Mouse (Mus musculus) layer of hippocampus, adult 11-12 months (tissue): Measurements from ENCODE around the gene Vwa8.

Experiments used
- DNase-seq: peaks from one replicate; pipeline ENCODE4 v3.0.0; 2022; ENCODE audit warnings: low spot score

Gene Vwa8

DNA sequence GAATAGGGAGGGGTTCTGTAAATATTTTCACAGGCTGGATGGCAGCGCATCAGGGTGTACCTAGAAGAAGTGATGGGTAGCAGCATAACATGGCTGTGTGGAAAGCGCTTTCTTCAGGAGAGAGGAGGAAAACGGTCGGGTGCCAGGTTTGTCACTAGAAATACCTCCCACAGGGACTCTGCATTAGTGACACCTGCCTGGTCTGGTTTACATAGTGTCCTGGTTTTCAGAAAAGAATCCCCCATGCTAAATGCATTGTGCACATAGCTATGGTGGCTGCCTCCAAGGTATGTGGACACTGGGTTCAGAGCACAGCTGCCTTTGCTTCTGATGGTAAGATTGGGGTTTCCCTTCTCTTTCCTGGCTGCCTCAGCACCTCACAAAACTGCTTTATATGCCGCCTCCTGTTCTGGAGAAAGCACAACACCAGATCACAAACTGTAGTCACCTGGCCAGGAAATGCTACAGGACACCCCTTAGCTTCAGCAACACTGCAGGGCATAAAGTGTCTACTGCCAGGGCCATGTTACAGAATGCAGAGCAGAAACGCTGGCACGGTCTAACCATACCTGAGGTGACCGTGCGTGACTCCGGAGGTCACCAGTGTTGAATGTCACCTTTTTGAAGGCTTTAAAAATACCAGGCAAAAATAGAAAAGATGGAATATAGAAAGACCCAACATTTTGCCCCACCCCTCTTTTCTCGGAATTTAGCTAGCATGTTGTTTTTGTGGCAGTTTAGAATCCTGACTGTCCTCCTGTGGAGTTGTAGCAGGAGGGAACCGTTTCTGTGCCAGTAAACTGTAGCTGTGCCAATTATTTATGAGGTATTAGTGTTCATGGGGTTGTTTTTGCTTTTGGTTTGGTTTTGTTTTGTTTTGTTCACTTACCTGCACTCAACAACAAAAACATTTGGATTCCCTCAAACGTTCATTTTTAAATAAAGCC lies 295.7 kb downstream of the Vwa8 start:
- no peak for DNase-seq

GRCm38 (mm10) chr14:79151711-79152110 lies 302.9 kb downstream of the Vwa8 start:
- no peak for DNase-seq

GRCm38 (mm10) chr14:79153896-79154295 lies 305.0 kb downstream of the Vwa8 start:
- DNase-seq = no peak

DNA sequence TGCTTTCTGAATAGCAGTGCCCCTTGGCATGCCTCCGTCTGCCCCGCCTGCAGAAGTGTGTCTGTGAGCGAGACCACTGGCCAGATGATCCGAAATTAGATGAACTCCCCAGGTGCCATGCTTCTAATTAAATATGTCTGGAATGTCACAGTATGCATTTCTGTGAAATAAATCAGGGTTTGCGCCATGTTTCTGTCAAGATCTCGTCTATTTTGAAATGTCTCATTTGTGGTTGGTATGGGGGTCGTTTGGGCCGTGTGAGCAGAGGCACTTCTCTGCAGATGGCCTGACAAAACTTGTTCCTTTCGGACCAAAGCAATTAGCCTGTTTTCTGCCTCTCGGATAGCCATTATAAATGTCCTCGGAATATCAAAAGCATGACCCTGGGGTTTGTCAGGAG lies 306.1 kb downstream of the Vwa8 start:
- no peak for DNase-seq

DNA sequence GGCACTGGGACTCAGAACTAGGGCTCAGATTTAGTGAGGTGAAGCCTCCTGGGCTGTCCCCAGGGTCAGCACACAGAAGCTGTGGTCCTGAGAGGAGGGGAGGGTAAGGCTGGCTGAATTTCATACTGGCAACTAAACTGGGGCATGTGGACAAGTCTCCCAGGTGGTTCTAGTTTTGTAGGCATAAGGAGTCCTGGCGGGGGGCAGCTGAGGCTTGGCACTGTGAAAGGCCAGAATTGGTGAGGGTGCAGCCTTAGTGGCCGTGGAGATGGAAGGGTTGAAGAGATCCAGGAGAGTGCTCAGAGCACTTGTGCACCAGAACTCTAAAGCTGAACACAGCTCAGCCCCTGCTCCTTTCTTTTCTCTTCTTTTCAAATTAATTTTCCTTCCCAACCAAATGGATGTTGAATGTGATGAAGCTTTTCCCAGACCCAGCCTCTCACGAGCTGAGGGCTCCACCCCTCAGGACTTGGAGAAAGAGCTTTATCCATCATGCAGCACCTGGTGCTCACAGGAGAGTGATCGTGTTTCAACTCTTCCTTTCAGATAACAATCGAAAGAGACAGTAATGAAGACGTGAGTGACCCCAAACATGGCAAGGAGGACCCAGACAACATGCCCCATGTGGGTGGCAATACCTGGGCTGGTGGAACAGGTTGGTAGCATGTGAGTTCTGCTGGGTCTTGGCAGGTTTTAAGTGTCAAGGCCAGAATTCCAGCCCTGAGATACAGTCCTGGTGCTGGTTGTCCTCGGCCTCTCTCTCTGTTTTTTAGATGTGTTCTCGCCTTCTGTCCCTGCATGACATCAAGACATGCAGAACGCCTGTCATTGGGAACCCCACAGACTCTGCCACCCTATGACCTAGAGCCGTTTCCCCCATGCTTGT lies 307.9 kb downstream of the Vwa8 start:
- no peak for DNase-seq

GRCm38 (mm10) chr14:79157451-79158218 lies 308.8 kb downstream of the Vwa8 start:
- no peak for DNase-seq

DNA sequence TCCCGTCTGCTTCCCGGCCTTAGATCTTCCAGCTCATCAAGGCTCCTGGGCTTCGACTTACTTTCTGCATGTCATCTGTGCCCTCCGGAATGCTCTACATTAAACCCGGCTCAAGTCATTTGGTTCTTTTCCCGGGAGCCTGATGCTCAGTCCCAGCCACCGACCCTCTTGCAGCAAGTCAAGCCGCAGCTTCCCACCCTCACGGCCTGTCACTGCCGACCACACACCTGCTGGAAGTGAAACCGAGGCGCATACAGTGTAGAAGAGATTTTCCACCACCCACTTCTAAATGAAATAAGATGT lies 309.3 kb downstream of the Vwa8 start:
- no peak for DNase-seq

DNA sequence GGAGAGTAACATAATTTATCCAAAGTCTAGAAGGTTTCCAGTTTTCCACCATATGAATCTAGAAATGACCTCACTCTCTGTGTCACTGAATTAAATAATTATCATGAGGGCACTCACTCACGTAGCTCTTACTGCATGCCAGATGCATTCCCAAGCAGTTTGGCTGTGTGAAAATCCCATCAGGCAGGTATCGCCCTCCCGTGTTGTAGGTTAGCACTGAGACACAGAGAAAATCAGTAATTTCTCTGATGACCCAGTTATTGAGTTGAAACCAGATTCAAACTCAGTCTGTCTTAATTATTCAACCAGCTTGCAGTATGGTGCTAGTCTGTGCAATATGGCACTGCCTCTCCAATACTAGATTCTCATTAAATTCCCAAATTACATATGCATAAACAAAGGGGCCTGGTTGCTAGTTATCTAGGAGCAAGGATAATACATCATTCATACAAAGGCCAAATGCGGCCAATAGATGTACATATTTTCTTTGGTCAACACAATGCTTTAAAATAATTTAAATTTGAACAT lies 309.9 kb downstream of the Vwa8 start:
- DNase-seq = no peak

GRCm38 (mm10) chr14:79159451-79159850 lies 310.6 kb downstream of the Vwa8 start:
- DNase-seq = no peak

DNA sequence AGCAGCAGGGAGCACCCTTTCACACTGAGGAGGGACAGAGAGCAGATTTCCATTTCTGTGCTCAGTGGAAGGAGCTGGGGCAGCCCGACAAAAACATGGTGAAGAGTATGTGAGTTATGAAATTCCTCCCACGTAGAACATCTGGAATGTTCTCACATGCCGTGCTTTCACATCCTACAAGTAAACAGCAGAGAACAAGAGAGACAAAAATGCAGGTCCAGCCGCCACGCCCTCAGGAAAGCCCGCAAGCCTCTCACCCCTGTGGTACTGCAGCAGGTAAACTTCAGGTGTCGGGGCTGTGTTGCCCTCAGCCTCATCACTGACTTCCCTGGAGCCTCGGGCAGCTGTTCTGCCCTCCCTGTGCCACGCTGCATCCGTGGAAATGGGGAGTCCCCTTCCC lies 311.6 kb downstream of the Vwa8 start:
- no peak for DNase-seq

GRCm38 (mm10) chr14:79160966-79161365 lies 312.1 kb downstream of the Vwa8 start:
- DNase-seq = no peak

- no peak for DNase-seq
Measured at GRCm38 (mm10) chr14:79161741-79162140, 312.9 kb downstream of the Vwa8 start.

DNA sequence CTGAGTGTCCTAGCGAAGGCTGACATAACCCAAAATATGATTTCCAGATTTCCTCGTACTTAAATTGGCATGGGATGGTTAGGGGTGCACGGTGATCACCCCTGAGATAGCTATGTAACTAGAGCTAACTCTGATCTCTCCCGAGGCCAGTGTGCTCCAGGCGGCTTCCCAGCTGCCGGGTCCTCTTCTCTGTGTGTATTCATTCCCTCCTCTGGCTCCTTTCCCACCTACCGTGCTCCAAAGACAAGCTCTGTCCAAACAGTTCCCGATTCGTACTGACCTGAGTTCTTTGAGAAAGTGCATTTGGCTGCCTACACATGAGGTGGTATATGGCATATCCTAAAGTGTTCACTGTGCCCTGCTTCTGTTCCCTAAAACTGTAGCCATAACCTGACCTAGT lies 313.8 kb downstream of the Vwa8 start:
- no peak for DNase-seq

DNA sequence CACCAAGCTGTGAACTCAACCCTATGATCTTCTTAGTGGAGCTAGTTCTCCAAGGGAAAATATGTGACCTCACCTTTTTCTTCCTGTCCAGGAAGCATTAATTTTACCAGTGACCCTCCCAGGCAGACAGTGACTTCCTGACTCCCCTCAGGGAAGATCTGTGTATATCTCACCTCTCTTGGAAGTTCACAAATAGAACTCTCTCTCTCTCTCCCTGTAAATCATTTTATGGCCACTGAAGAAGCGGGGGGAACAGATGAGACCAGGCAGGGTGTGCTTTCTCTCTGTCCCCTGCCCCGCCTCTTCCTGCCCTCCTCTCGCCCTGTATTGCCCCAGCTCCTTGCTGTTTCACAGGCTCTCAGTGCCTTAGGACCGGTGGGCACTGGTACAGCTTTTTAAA lies 315.5 kb downstream of the Vwa8 start:
- DNase-seq = no peak

- DNase-seq = no peak
Measured at GRCm38 (mm10) chr14:79164925-79165324, 316.1 kb downstream of the Vwa8 start.

GRCm38 (mm10) chr14:79174526-79174925 lies 325.7 kb downstream of the Vwa8 start:
- peak; percentile 1 for DNase-seq

- DNase-seq = peak; percentile 4
Measured at GRCm38 (mm10) chr14:79177754-79178153, 328.9 kb downstream of the Vwa8 start.

- DNase-seq = peak; percentile 2
Measured at GRCm38 (mm10) chr14:79178247-79178646, 329.4 kb downstream of the Vwa8 start.

DNA sequence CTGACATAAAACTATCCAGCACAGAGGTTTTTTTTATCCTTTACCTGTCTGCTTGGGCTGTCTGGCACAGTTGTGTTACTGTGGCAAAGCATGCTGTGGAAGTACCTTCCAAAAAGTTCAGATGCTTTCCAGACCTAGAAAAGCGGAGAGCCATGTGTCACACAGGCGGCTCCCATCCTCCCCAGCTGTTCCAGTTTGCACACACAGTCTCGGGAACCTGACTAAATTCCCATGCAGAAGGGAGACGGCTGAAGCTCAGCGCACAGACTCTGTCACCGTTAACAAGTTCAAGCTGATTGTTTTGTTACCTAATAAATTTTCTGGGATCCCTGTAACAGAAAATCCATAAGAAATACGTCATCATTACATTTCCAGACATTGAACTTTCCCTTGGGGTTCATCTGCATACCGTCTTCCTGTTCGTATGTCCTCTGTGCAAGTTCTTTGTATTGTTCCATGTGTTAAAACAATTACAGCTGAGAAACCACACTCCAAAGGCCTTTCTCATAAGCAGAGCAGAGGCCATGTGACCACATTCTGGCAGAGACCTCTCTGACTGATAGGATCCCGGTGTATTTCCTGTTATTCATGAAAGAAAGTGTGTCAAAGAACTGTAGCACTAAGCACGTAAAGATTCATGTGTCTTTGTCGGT lies 331.4 kb downstream of the Vwa8 start:
- peak; percentile 41 for DNase-seq

DNA sequence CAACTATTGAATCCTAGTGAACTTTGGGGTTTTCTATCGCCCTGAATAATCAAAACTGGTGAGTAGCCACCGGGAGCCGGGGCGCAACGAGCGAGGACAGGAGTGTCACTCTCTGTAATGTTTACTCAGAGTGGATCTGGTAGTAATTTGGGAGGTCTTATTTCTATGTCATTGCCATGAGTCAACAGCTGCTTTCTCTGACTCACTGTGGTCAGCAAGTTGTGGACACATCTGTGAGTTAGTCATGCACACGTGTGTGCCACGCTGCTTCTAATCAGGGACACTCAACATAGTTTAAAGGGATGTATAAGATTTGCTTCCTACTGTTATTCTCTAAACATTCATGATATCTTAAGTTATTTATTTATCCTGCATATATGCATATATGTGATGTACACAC lies 332.9 kb downstream of the Vwa8 start:
- peak; percentile 1 for DNase-seq

DNA sequence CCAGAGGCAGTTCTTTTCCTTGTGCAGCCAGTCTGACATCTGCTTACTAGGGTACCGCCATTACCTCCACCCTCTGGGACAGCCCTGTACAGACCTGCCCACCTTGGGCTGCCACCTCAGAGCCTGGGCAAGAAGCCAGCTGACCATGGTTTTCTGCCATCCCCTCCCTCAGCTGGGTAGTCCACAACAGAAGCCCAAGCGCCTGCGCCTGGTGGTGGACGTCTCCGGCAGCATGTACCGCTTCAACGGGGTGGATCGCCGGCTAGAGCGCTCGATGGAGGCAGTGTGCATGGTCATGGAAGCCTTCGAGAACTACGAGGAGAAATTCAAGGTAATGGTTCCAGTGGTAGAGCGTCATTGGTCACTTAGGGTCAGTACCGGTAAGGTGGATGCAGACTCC lies 333.9 kb downstream of the Vwa8 start:
- peak; percentile 2 for DNase-seq

DNA sequence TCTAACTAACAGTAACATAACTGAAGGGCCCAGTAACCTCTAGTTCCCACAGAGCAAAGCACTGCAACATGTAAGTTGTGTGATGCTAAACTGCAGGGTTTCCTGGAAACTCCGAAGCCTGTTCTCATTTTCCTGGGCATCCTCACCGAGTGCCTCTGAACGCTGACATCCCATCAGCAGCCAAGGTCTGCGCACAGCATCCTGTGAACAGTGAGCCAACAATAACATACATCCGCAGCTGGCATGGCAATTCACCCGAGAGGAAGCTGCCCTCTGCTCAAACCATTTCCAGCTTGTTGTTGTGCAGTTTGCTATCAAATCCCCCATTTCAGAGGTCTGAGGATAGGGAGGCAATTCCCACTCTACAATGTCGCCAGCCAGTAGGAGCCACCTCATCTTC lies 334.4 kb downstream of the Vwa8 start:
- peak; percentile 2 for DNase-seq
